Mouse (Mus musculus) c-Kit-positive CD71-positive TER-119-positive erythroid progenitor cells, embryonic 14.5 days (primary cell): Measurements from ENCODE around the gene Henmt1.

Experiments used
- DNase-seq: peaks from one replicate; pipeline ENCODE4 v3.0.0-alpha.2; 2013; ENCODE audit warnings: low spot score

Henmt1 gene

DNA sequence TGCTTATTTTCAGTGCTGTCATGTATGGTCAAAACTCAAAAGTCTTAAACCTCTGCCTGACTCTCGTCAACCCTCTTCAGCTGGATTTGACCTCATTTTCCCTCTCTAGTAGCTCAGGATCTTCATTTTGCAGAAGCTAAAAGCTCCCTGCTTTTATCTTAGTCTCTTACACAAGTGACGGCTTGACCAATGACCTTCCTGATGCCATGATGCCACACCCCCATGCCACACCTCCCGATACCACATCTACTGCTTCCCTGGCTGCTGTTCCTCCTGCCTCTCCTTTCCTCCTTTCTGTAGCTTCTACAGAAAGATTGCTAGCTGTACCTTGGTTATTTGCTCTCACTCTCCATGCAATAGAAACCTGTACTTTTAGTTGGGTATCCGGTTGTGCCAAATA is 58.1 kb downstream of the Henmt1 start:
- DNase-seq, result peak; percentile 52

DNA sequence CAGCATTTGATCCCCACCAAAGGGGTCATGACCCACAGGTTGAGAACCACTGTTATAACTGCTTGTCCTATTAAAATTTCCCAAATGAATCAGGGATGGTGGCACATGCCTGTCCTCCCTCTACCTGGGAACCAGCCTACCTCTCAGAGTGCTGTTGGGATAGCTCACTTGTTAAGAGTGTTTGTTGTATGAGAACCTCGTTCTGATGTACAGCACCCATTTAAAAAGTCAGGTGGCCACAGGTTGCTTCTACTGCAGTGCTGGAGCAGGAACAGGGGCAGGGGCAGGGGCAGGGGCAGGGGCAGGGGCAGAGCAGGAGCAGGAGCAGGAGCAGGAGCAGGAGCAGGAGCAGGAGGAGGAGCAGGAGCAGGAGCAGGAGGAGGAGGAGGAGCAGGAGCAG is 59.5 kb downstream of the Henmt1 start:
- no peak for DNase-seq

DNA sequence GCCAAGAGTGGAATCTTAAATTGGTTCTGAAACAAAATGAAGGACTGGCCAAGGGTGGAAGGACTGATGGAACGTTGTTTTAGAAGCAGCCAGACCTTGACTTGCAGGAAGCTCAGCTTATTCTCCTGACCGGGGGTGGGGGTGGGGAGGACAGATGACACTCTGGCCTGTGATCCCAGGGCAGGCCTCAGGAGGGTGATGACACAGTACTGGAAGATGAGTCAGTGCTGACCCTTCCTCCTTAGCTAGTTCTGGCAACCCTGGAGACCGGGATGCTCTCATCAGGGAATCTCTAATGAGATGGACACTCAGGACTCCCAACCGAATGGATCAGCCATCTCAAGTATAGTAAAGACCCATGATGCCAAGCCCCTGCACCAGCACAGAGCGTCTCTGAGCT is 66.1 kb downstream of the Henmt1 start:
- no peak for DNase-seq

DNA sequence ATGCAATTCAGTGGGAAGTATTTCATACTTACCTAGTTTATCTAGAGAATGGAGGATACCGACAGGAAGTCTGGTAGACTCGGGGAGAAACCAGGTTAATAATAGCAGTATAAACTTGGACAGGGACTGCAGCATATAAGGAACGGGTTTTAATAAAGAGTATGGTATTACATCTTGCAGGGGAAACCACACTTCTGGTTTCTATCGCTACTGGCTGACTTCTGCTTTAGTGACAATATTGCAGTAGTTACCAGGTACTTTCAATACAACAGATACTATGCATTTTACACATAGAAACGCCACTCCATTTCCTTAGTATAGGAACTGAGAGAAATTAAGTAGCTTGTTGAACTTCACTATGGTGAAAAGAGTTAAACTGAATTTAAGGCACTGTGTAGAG is 68.5 kb downstream of the Henmt1 start:
- DNase-seq, result no peak
